Mouse (Mus musculus): ENCODE measurements around the gene Chmp5.
A peak's percentile ranks its signal among the peaks of the same experiment; 100 is the strongest.

Chmp5 gene

DNA sequence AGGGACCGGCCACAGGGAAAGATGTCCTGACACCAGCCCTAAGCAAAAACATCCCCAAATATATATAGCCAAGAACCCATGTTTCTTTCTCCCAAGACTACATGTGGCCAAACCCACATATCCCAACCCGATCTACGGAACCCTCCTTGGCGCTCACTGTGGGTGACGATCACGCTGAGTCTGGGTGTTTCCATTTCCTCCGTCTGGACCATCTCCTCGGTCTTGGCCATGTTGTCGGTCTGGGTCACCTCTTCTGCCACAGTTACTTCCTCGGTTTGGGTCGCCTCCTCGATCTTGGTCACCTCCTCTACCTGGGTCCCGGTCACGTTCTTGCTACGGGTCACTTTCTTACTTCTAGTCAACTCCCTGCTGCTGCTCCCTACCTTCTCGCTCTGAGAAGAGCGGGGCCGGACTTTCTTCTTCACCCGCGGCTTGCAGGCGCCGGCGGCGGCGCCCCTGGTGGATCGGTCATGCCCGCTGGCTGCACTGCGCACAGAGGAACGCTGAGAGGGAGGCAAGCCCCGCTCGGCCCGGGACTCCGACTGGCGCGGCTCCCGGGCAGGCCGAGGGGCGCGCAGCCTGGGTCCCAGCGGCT lies 545 bp upstream of the Chmp5 start:
- DNase-seq = no peak

DNA sequence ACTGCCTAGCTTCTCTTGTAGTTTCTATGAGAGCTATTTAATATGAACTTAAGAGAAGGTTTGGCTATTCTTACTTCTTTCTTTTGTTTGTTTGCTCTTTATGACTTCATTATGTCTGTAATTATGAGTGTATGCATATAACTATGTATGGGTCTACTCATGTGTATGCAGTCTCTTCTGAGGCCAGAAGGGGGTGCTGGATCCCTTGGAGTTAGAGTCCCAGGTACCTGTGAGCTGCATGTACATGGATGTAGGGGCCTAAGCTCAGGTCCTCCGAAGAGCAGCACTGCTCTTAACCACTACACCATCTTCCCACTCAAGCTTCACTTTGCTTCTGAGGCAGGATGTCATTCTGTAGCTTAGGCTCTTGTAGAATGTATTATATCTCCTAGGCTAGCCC lies 5.3 kb downstream of the Chmp5 start:
- peak; percentile 47 to 67 for DNase-seq

DNA sequence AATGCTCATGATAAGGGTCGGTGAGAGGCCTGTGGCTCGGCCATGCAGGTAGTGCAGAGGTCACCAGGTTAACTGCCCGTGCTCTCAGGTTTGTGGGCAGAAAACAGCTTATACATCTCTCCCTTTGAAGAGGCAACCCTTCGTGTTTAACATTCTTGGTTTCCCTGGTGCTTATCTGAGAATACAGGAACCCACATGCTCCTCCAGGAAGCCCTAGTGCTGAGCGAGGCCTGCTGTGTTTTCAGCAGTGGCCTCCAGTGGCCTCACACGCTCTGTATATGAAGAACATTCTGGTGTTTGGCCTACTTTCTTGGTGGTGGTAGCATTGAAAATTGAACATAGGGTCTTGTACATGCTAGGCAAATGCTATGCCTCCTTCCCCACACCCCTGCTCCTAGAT lies 7.7 kb downstream of the Chmp5 start:
- DNase-seq = no peak

DNA sequence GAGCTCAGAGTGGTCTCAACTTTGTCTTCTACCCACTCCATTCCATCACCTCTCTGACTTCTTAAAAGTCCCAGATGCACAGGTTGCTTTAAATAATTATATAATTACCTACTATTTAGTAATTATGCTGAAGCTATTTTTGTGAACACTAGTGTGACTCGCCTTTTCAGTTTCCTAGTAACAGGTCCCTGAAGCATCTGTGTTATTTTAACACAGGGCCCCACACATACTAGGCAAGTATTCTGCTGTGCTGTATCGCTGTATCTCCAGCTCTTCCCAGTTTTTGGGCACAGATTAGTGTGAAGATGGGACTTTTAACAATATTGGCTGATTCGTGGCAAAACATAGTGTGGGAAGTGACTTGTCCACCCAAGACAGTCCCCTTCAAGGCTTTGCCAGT lies 15.3 kb downstream of the Chmp5 start:
- DNase-seq = no peak

DNA sequence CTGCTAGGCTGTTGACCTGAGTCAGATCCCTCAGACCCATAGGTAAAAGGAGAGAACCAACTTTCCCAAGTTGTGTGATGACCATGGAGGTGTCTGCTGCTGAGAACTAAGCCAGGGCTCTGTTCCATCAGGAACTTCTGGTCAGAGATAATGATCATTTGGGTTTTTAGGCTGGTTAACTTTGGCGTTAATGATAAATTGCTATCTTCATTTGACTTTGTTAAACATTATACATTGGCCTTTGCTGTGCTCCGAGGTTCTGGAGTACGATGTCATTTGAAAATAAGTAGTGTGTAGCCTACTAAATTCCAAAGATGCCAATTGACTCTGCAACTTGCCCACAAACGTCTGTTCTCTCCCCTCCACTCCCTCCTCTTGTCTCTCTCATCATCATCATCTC lies 21.0 kb downstream of the Chmp5 start:
- DNase-seq = no peak

DNA sequence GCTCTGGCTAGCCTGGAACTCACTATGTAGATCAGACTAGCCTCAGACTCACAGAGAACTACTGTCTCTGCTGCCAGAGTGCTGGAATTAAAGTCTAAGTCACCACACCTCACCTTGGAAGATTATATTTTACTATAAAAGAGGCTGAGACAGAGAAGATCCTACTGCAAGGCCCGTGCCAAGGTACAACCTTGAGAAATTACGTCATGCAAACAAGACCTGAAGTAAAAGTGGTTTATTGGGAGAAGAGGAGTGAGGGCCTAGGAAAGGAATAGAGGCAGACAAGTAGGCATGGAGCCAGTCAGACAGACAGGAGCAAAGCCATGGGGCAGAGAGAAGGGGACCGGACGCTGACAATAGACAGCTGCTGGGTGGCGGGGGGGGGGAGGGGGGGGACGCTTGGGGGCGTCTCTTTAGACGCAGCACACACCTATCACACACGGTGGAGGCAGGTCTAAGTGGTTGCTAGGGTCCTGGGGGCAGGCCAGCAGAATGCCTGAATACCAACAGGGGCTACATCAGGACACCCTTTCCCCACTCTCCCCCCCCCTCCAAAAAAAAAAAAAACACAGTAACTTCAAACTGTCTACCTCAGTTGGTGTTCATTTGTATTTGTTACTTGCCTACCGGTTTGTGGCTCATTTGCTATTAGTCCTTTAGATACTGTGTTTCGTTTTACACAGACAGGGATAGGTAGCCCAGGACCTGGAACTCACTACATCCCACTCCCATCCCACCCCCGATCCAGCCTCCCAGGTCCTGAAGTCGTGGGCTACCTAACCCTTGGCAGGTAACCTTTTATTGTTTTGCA lies 21.8 kb downstream of the Chmp5 start:
- DNase-seq = peak; percentile 7 to 50

DNA sequence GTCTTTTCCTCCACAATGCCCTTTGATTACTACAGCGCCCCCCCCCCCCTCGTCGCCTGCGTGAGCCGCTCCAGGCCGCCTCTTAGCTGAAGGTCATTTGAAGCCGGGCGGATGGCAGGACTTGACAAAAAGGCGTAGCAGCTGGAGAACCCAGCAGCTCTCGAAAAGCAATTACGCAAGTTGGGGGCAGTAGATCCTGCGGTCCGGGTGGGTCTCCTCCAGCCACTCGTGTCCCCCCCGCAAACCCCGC lies 22.3 kb downstream of the Chmp5 start:
- DNase-seq = no peak

DNA sequence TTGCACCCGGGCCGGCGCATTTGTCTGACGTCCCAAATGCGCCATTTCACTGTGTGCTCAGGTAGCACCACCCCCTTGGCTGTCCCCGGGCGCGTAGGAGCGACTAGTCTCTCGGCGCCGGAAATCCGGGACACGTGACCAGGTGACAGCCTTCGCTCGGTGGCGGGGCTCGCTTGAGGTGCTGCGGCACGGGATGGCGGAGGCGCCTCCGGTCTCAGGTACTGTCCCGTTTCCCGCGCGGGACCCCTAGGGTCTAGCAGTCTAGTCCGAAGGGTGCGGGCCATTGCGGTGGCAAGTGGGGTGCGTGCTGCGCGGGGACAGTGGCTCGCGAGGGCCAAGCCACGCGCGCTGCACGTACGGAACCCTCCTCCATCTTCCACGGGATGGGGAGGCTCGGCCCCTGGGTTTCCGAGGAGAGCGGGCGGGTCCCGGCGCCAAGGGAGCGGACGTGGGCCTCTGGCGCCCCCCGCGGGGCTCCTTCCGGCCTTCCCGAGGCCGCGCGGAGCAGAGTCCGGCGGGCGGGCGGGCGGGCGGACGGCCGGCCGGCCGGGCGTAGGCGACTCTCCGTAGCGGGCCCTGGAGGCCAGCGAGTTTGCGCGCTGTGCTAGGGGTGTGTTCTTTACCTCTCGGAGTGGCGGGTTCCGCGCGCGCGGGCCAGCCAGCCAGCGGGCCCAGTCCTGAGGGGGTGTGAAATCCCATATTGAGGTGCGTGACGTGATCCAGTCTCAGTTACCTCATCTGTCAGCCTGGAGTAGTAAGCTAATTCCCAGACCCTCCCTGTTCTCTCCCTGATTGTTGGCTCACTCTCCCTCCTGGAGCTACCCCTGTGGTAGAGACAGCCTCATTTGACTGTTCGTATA lies 22.9 kb downstream of the Chmp5 start, which contains the start of gene Nfx1:
Gene Nfx1 (plus strand): TSS at position 65 of the 860 bp plus-strand sequence.
- peak; percentile 98 to 99 for DNase-seq

DNA sequence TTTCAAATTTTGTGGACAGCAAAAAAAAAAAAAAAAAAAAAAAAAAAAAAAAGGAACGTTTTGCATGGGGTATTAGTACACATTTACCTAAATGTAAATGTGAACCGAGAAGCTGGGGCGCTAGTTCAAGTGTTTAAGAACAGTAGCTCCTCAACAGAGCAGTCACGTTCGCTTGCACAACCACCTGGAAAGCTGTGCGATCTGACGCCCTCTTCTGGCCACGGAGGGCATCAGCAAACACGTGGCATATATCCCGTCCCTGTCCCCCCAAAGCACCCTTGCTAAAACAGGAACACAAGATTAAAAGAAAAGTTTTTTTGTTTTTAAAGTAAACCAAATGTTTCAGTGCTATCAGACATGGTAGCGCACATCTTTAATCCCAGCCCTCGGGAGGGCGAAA lies 23.5 kb downstream of the Chmp5 start:
- DNase-seq = peak; percentile 24 to 54

DNA sequence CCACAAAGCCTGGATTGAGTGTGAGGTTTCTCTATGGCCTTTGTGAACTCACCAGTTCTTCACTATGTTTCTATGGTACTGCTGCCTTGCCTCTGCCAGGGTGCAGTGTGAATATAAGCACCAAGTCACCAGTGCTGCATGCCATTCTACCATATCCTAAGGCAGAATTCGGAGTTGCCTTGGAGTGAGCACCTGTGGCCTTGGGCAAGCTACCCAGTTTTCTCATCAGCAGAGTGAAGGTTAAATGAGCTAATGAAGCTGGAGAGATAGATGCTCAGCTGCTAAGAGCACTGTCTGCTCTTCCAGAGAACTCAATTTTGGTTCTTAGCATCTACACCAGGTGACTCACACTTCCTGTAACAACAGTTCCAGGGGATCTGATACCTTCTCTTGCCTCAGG lies 25.8 kb downstream of the Chmp5 start:
- no peak for DNase-seq

DNA sequence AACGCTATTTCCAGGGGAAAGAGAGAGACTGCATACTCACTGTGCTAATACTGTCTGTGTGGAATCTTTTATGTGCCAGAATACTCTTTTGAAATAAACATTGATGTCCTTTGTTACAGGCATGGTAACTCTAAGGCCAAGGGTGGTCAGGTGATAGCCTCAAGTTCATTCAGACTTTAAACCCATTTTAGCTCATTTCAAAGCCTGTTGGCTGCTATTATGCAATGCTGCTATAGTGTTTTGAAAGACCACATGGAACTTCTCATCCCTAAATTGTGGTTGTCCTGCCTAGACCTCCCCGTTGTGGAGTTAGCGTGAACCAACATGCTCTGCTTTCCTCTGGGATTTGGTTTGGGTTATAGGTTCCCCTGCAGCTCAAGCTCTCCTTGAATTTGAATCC lies 27.5 kb downstream of the Chmp5 start:
- no peak for DNase-seq

DNA sequence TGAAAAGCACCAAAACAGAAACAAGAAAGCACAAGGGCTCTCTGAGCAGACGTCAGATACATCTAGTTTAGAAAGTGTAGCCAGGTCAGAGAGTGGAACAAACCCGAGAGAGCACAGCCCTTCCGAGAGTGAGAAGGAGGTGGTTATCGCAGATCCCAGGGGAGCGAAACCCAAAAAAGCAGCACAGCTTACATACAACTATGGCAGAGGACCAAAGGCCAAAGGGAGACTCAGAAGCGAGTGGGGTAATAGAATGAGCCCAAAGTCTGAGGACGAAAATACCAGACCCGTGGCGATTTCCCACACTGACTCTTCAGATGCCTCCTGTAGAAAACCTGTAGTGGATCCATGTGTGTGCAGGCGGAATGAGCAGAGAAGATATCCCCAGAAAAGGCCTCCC lies 28.4 kb downstream of the Chmp5 start:
- DNase-seq = no peak

DNA sequence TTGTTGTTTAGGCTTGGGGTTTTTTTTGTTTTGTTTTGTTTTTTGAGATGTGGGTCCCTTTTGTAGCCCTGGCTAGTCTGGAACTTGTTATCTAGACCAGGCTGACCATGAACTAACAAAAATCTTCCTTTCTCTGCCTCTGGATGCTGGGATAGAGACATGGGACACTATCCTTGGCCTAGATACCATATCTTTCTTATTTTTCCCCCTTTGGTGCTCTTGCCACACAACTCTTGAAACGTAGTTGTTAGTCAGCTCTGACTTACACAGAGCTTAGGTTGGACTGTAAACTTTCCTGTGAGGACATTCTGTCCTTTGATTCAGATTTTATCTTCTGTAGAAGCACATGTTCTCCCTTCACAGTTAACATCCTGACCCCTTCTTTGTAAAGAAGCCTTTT lies 31.2 kb downstream of the Chmp5 start:
- DNase-seq = no peak

DNA sequence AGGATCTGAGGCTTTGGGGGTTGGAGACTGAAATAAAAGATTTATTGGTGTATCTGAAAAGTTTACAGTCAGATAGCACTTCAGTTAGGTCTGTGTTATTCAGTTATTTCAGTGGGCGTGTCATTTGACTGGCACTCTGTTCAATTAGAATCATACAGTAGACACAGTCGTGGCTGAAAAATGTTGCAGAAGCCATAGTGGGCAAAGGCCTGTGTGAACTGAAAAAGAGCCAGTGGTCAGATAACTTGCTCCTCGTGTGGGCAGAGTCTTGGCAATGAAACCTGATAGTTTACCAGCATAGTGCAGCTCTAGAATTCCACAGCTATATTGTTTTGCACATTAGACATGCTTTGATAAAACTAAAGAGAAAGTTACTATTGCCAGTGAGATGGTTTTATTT lies 34.3 kb downstream of the Chmp5 start:
- DNase-seq = no peak

DNA sequence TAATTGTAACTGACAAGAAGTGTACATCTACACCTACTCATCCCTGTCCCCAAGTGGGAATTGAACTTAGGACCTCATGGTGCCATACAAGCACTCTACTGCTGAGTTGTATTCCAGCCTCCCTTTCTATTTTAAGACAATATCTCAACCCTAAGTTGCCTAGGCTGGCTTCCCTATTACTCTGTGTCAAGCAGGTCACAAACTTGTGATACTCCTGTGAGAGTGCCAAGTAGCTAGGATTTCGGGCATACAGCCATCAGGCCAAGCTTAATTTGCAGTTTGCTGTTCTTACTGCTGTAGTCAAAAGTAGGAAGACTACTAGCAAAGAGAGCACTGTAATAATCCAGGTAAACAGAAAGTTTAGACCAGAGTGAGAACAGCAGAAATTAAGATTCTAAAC lies 35.5 kb downstream of the Chmp5 start:
- DNase-seq = peak in 1 of 2 experiments; percentile 17

DNA sequence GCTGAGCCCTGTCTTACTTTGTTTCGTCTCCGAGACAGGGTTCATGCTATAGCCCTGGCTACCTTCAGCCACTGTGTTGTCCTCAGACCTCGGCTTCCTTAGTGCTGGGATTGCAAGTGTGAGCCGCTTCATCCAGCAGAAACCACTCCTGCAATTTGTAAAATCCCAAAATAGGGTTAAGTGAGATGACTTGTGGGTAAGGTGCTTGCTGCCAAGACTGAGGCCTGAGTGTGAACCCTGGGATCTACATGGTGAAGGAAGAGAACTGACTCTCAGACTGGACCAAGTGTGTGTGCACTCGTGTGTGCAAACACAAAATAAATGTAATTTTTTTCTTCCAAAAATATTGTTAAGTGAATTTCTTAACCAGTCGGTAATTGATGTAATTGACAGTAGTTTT lies 41.4 kb downstream of the Chmp5 start:
- DNase-seq = no peak

DNA sequence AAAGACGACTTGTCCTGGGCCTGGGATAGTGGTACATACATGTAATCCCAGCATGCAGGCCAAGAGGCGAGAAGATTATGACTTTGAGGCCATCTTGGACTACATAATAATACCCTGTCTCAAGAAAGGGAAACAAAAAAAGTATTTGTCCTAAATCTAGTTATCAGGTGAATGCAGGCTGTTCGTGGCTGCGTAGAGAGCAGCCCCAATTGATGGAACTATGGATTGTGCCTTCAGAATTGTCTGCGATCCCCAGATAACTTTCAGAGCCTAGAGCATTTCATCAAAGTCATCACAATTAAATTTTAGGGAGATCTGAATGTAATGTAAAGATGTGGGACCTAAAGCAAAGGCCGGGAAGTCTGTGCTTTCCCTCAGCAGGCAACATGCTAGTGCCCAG lies 48.1 kb downstream of the Chmp5 start:
- no peak for DNase-seq

DNA sequence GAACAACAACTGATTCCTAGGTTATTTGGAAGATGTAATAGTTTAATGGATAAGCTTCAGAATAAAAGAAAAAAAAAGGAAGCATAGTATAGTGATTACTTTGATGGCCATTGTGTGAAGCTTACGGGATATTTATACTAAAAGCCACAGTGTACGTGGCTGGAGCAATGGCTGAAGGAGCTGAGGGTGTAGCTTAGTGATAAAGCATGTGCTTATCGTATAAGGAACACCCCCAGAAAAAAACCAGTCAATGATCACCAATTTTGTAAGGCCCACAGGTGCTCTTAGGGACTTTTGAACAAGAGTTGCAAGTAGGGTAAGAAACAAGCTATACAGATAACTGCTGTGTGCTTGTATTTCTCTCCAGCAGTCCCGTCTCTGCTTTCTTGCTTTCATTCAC lies 49.7 kb downstream of the Chmp5 start:
- DNase-seq = no peak

DNA sequence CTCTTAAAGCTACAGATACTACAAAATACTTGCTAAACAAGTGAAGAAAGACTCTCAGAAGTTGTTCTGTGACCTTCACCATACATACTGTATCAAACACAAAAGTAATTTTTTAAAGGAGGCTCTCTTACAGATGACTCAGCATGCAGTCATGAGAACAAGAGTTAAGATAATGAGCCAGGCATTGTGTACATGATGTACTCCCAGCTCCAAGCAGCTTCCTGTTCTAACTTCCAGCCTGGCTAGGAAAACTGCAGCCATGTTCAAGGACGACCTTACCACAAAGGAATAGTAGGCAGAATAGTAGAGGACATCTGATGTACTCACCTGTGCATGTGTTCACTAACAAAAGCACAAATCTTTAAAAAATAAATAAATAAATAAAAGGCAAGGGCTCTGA lies 52.1 kb downstream of the Chmp5 start:
- no peak for DNase-seq

DNA sequence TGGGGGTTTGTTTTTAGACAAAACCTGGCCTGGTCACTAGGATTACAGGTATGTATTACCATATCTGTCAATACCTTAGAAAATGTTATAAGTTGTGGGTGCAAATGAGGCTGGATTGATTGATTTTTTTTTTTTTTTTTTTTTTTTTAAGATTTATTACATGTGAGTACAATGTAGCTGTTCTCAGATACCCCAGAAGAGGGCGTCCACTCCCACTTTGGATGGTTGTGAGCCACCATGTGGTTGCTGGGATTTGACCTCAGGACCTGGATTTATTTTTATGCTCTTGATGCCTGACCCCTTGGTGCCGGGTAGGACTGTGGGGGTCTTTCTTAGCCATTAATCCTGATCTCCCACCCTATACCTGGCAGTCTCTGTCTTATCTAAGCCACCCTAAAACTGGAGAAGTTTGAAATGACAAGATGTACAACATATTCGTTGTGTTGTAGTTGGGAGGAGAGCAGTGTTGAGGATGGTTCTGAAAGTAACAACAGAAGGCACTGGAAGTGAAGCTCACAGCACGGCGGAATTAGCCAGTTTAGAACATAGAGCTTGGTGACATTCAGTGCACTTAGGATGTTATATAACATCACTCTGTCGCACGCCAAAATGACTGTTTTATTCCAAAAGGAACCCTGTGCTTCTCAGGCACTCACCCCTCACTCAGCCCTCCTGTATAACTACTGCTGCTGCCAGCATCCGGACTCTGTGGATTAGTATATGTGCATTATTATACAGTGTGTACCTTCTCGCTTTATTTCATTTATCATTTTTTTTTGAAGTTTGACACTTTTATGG lies 52.8 kb downstream of the Chmp5 start:
- DNase-seq = peak in 1 of 2 experiments; percentile 20

DNA sequence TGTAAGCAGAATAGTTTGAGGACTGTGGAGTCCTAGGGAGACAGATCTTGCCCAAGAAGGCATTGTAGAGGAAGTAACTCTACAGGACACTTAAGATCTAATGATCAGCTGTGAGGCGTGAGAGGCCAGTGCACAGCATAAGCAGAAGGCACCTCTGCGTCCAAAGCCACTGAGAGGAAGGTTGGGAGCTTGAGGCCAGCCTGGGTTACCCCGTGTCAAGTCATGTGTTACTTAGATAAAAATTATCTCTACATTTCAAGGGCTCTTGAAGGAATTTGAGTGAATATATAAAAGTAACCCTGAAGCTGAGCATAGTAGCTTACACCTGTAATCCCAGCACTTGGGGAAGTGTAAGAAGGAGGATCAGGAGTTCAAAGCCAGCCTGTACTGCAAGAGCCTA lies 65.1 kb downstream of the Chmp5 start:
- DNase-seq = no peak
